Mouse (Mus musculus): ENCODE measurements around the gene Rnd1. TPM values are rescaled to one million over a fixed set of nuclear protein-coding genes. Genes with fewer than 3 reads are reported as not detected.

Gene Rnd1
- total RNA-seq, 2 experiments from 2014 or later, result 1.1 to 1.9 TPM

GRCm38 (mm10) chr15:98640157-98640556 is 37.1 kb downstream of the Rnd1 start:
- DNase-seq (ENCODE audit: low spot score in 2 of 2), result no peak

GRCm38 (mm10) chr15:98637155-98637554 is 40.1 kb downstream of the Rnd1 start:
- no peak for DNase-seq (ENCODE audit: low spot score in 2 of 2)

- DNase-seq (ENCODE audit: low spot score in 2 of 2), result no peak
These were observed 40.7 kb downstream of the Rnd1 start for GRCm38 (mm10) chr15:98636517-98636916.

- DNase-seq (ENCODE audit: low spot score in 2 of 2), result no peak
These were observed 41.9 kb downstream of the Rnd1 start for GRCm38 (mm10) chr15:98635291-98635841.

GRCm38 (mm10) chr15:98634541-98635081 is 42.6 kb downstream of the Rnd1 start:
- peak; percentile 49 to 53 for DNase-seq (ENCODE audit: low spot score in 2 of 2)

GRCm38 (mm10) chr15:98633822-98634470 is 43.3 kb downstream of the Rnd1 start:
- no peak for DNase-seq (ENCODE audit: low spot score in 2 of 2)

- DNase-seq (ENCODE audit: low spot score in 2 of 2), result no peak
These were observed 44.3 kb downstream of the Rnd1 start for GRCm38 (mm10) chr15:98632921-98633320.

- DNase-seq (ENCODE audit: low spot score in 2 of 2), result peak in 1 of 2 experiments; percentile 45
These were observed 45.0 kb downstream of the Rnd1 start for GRCm38 (mm10) chr15:98632107-98632744.

GRCm38 (mm10) chr15:98631493-98631892 is 45.8 kb downstream of the Rnd1 start:
- DNase-seq (ENCODE audit: low spot score in 2 of 2), result peak; percentile 54 to 57

- DNase-seq (ENCODE audit: low spot score in 2 of 2), result no peak
These were observed 46.7 kb downstream of the Rnd1 start, which contains the start of gene Cacnb3 for GRCm38 (mm10) chr15:98630540-98630939. TSS of gene Cacnb3 (plus strand) at chr15:98630840.

GRCm38 (mm10) chr15:98629464-98629863 is 47.8 kb downstream of the Rnd1 start:
- no peak for DNase-seq (ENCODE audit: low spot score in 2 of 2)

GRCm38 (mm10) chr15:98628589-98629254 is 48.5 kb downstream of the Rnd1 start:
- DNase-seq (ENCODE audit: low spot score in 2 of 2), result no peak

- no peak for DNase-seq (ENCODE audit: low spot score in 2 of 2)
These were observed 50.6 kb downstream of the Rnd1 start for GRCm38 (mm10) chr15:98626487-98627212.

- no peak for DNase-seq (ENCODE audit: low spot score in 2 of 2)
These were observed 51.2 kb downstream of the Rnd1 start for GRCm38 (mm10) chr15:98626078-98626477.

- DNase-seq (ENCODE audit: low spot score in 2 of 2), result no peak
These were observed 53.9 kb downstream of the Rnd1 start for GRCm38 (mm10) chr15:98623361-98623821.

- no peak for DNase-seq (ENCODE audit: low spot score in 2 of 2)
These were observed 54.5 kb downstream of the Rnd1 start for GRCm38 (mm10) chr15:98622721-98623120.

- no peak for DNase-seq (ENCODE audit: low spot score in 2 of 2)
These were observed 55.1 kb downstream of the Rnd1 start for GRCm38 (mm10) chr15:98622199-98622598.

GRCm38 (mm10) chr15:98617176-98617537 is 60.1 kb downstream of the Rnd1 start:
- peak; percentile 54 to 75 for DNase-seq (ENCODE audit: low spot score in 2 of 2)

- DNase-seq (ENCODE audit: low spot score in 2 of 2), result no peak
These were observed 60.7 kb downstream of the Rnd1 start for GRCm38 (mm10) chr15:98616362-98617175.

GRCm38 (mm10) chr15:98615751-98616150 is 61.5 kb downstream of the Rnd1 start:
- DNase-seq (ENCODE audit: low spot score in 2 of 2), result no peak

All from adrenal gland, postnatal 4 days (tissue).